Mouse (Mus musculus): ENCODE data around the gene Olfml2a. TPM values are rescaled to one million over a fixed set of nuclear protein-coding genes. Genes with fewer than 3 reads are reported as not detected.

The Olfml2a gene
- total and polyA plus RNA-seq, 2 experiments from 2014 or later, result 3.3 to 7.5 TPM

DNA sequence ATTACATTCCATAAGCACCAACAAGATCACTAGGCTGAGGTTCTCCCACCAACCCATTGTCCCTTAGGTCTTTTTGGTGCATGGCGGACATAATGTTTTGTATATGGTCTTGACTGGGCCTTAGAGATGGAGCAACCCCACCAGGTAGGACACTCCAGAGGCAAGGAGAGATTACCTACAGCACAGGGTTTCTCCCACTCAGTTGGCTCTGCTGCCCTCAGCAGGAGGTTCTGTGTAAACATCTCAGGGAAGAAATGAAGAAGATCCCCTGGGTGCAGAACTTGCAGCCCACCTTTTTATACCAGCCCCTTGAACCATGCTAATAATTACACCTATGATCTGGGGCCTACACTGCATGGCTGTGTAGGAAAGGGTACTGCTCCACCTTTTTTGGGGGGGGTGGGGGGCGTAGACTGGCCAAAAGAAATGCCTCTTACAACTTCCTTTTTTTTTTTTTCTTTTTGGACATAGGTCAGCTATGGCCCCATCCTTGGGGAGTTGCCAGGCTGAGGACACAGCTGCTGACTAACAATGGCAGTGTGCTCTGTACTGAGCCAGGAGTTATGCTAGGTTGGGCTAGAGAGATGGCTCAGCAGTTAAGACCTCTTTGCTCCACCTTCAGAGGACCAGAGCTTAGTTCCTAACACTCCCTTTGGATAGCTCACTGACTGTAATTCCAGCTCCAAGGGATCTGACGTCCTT is 12.8 kb downstream of the Olfml2a start:
- Histone ChIP-seq H3K4me3 (ENCODE audit: low read length) (no peak overlapping the region), H3K9me3 (ENCODE audit: low read length) (no peaks in the 10 kb centered on the region), H3K4me1 (ENCODE audit: insufficient read depth, low read length) (no peaks in the 10 kb centered on the region), H3K36me3 (ENCODE audit: insufficient read depth, low read length) (no peaks in the 10 kb centered on the region), H3K9ac (replicated peaks; ENCODE audit: low read length) (no peak overlapping the region), H3K27me3 (ENCODE audit: insufficient read depth, low read length) (no peaks in the 10 kb centered on the region), H3K4me2 (ENCODE audit: low read depth, low read length) (no peak overlapping the region), H3K27ac (no peak overlapping the region)
- ATAC-seq, result no peak
- TF ChIP-seq CTCF (IDR thresholded peaks at IDR 0.05; ENCODE audit: low read depth), result peak; percentile 13; the same call in 1 of the 2 replicates
- DNase-seq (ENCODE audit: low spot score), result no peak
- 70% methylated on average over 3 of the region's 3 CpGs for WGBS

DNA sequence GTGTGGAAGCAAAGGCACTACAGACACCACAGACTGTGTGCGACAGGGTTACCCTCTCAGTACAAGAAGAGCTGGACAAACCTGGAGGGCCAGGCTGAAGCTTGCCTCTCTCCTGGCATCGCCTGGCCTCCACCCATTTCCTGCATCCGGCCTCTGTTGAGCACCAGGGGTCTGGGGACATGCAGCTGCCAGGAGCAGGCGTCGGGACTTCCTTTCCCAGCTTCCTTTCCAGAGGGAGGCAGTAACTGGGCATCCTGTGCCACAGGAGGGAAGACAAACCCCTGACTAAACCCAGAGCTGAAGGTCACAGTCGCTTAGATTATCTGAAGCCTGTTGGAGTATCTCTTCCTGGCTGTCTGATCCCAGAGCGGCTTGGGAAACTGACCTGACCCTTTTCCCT is 15.8 kb downstream of the Olfml2a start:
- no peak for TF ChIP-seq CTCF (IDR thresholded peaks at IDR 0.05; ENCODE audit: low read depth)
- DNase-seq (ENCODE audit: low spot score), result no peak
- no peaks in the 10 kb centered on the region for H3K9me3 ChIP-seq (ENCODE audit: low read length)
- no peak overlapping the region for H3K4me3 ChIP-seq (ENCODE audit: low read length)
- no peaks in the 10 kb centered on the region for H3K36me3 ChIP-seq (ENCODE audit: insufficient read depth, low read length)
- H3K27me3 ChIP-seq (ENCODE audit: insufficient read depth, low read length), result no peaks in the 10 kb centered on the region
- peaks cover 6% of the 10 kb centered on the region; the same call in 1 of the 2 replicates for H3K4me1 ChIP-seq (ENCODE audit: insufficient read depth, low read length)
- H3K9ac ChIP-seq (replicated peaks; ENCODE audit: low read length), result no peak overlapping the region
- ATAC-seq, result no peak
- no peak overlapping the region for H3K4me2 ChIP-seq (ENCODE audit: low read depth, low read length)
- H3K27ac ChIP-seq, result no peak overlapping the region
- WGBS, result 74% methylated on average over 7 of the region's 7 CpGs

DNA sequence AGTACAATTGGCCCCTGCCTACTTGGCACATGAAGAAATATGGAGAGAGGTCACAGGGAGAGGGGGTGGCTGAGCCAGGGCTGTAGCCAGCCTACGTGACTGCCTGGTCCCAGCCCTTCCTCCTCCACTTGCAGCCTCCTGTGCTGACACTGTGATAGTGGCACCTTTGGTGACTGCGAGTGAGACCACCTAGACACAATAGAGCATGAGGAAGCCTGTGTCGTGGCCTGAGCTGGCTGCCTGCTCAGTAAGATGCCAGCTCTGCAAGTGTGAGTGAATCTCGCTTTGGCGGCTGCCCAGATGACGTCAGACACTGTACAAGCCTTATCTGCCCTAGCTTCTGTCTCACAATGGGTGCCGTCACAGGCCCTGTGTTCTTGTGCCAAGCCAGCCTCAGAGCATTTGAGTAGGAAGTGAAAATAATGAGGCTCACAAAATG is 18.5 kb downstream of the Olfml2a start:
- no peaks in the 10 kb centered on the region for H3K36me3 ChIP-seq (ENCODE audit: insufficient read depth, low read length)
- H3K27ac ChIP-seq, result peak overlapping the region; percentile 36; the same call in 1 of the 2 replicates

DNA sequence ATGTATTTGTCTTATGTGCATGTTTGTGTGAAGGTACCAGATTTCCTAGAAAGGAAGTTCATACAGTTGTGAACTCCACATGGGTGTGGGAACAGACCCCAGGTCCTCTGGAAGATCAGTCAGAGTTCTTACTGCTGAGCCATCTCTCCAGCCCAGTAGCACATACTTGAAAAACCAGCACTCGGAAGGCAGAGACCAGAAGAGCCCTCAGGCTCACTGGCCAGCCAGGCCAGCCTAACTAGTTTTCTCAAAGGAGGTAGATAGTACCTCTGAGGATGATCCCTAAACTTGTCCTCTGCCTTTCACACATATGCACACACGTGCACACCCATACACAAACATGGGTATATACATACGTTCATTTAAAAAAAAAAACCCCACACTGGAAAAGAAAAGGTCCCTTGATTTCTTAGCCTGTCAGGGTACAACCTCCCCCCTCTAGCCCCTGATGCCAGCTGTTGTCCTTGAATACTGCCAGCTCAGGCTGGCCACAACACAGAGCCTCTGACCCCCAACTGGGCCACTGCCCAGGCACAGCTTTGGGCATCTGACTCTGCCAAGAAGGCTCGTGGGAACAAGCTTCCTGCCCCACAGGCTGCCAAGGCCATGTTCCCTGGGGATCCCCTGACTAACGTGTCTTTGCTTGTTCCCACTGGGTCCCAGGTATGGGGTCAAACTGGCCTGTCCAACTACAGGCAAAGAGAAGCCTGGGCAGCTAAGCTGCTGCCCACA is 21.5 kb downstream of the Olfml2a start:
- Histone ChIP-seq H3K36me3 (ENCODE audit: insufficient read depth, low read length) (no peaks in the 10 kb centered on the region), H3K4me1 (ENCODE audit: insufficient read depth, low read length) (peaks cover 6% of the 10 kb centered on the region; the same call in 1 of the 2 replicates), H3K27ac (no peak overlapping the region), H3K4me2 (ENCODE audit: low read depth, low read length) (no peak overlapping the region), H3K27me3 (ENCODE audit: insufficient read depth, low read length) (no peaks in the 10 kb centered on the region), H3K9me3 (ENCODE audit: low read length) (no peaks in the 10 kb centered on the region), H3K4me3 (ENCODE audit: low read length) (no peak overlapping the region), H3K9ac (replicated peaks; ENCODE audit: low read length) (no peak overlapping the region)
- DNase-seq (ENCODE audit: low spot score) (peak; percentile 85), ATAC-seq (peak; percentile 73; the same call in 1 of the 2 replicates)
- 46% methylated on average over 5 of the region's 5 CpGs for WGBS
- TF ChIP-seq CTCF (IDR thresholded peaks at IDR 0.05; ENCODE audit: low read depth), result no peak

More for the DNA sequence above, 18.5 kb downstream of the Olfml2a start:
- Histone ChIP-seq H3K4me1 (ENCODE audit: insufficient read depth, low read length) (peaks cover 6% of the 10 kb centered on the region; the same call in 1 of the 2 replicates), H3K4me2 (ENCODE audit: low read depth, low read length) (no peak overlapping the region), H3K9me3 (ENCODE audit: low read length) (no peaks in the 10 kb centered on the region), H3K4me3 (ENCODE audit: low read length) (no peak overlapping the region), H3K27me3 (ENCODE audit: insufficient read depth, low read length) (no peaks in the 10 kb centered on the region), H3K9ac (replicated peaks; ENCODE audit: low read length) (no peak overlapping the region)
- 24% methylated on average over 7 of the region's 7 CpGs for WGBS
- no peak for TF ChIP-seq CTCF (IDR thresholded peaks at IDR 0.05; ENCODE audit: low read depth)
- DNase-seq (ENCODE audit: low spot score) (peak; percentile 83), ATAC-seq (peak; percentile 92)

DNA sequence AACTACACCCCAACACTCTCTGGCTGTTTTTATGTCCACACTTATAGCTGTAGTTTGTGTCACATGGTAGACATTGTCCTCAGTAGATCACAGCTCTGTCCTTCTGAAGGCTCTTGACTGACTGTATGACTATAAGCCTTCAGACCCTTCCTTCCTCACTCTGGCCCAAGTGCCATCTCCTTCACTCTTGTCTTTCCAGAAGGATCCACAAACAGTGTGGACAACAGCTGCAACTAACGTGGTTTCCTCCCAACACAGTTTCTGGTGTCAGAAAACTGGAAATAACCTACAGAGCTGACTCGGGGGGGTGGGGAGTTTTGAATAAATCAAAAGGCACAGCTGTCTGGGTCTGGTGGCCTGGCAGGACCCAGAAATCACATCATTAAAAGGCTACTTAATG is 24.3 kb downstream of the Olfml2a start:
- TF ChIP-seq CTCF (IDR thresholded peaks at IDR 0.05; ENCODE audit: low read depth), result no peak
- 78% methylated on average over 2 of the region's 2 CpGs for WGBS
- ATAC-seq, result no peak
- no peak overlapping the region for H3K27ac ChIP-seq
- no peak overlapping the region for H3K4me2 ChIP-seq (ENCODE audit: low read depth, low read length)
- H3K9ac ChIP-seq (replicated peaks; ENCODE audit: low read length), result no peak overlapping the region
- H3K4me3 ChIP-seq (ENCODE audit: low read length), result no peak overlapping the region
- H3K36me3 ChIP-seq (ENCODE audit: insufficient read depth, low read length), result no peaks in the 10 kb centered on the region
- no peaks in the 10 kb centered on the region for H3K9me3 ChIP-seq (ENCODE audit: low read length)
- no peak for DNase-seq (ENCODE audit: low spot score)
- H3K4me1 ChIP-seq (ENCODE audit: insufficient read depth, low read length), result no peaks in the 10 kb centered on the region
- H3K27me3 ChIP-seq (ENCODE audit: insufficient read depth, low read length), result no peaks in the 10 kb centered on the region

DNA sequence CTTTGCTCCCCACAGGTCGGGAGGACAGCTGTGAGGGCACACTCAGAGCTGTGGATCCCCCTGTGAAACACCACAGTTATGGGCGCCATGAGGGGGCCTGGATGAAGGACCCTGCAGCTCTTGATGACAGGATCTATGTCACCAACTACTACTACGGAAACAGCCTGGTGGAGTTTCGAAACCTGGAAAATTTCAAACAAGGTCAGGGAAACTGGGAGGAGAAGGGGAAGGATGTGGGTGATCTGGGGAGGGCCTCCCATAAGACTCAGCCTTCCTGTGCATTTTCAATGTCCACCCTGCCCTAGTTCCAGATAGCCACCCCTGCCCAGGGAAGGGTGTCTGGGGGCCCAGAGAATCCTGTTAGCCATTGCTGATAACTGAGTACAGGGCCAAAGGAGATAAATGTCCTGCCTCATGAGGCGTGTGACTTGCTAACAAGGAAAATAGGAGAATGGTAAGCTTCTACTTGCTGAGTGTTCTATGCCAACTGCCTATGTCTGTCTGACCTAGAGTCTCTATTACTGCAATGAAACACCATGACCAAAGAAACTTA is 26.0 kb downstream of the Olfml2a start:
- DNase-seq (ENCODE audit: low spot score) (no peak), ATAC-seq (no peak)
- H3K27me3 ChIP-seq (ENCODE audit: insufficient read depth, low read length), result no peaks in the 10 kb centered on the region
- no peaks in the 10 kb centered on the region for H3K9me3 ChIP-seq (ENCODE audit: low read length)
- no peak overlapping the region for H3K4me2 ChIP-seq (ENCODE audit: low read depth, low read length)
- H3K36me3 ChIP-seq (ENCODE audit: insufficient read depth, low read length), result no peaks in the 10 kb centered on the region
- no peak overlapping the region for H3K9ac ChIP-seq (replicated peaks; ENCODE audit: low read length)
- TF ChIP-seq CTCF (IDR thresholded peaks at IDR 0.05; ENCODE audit: low read depth), result no peak
- H3K27ac ChIP-seq, result no peak overlapping the region
- H3K4me3 ChIP-seq (ENCODE audit: low read length), result no peak overlapping the region
- WGBS, result 85% methylated on average over 5 of the region's 5 CpGs
- H3K4me1 ChIP-seq (ENCODE audit: insufficient read depth, low read length), result no peaks in the 10 kb centered on the region
